Mouse (Mus musculus) cerebellum, adult 2 months (tissue): ENCODE measurements around the gene Cdkn2aipnl.

Source experiments
- CTCF ChIP-seq: fragments of 200-500 bp; IDR thresholded peaks from 2 replicates; pipeline ENCODE4 v1.5.1; 2011; ENCODE audit warnings: low read depth, mild to moderate bottlenecking, control low read depth, low read length, moderate library complexity, borderline replicate concordance; ENCODE audit not compliant: insufficient read depth
- POLR2A ChIP-seq: fragments of 200-500 bp; IDR thresholded peaks from 2 replicates; pipeline ENCODE4 v1.6.1; 2011; ENCODE audit warnings: low read length, control low read depth, borderline replicate concordance; ENCODE audit not compliant: insufficient read depth

- TF ChIP-seq POLR2A (no peak), CTCF (no peak)
Observed at GRCm38 (mm10) chr11:51927106-51927505, 40.4 kb upstream of the Cdkn2aipnl start.
